Mouse (Mus musculus) heart, postnatal 0 days (tissue): ENCODE data around the gene Evi5l.

ENCODE experiments used
- CTCF ChIP-seq: IDR thresholded peaks from 2 replicates; pipeline ENCODE4 v1.5.1; 2016; ENCODE audit warnings: antibody characterized with exemption, control low read depth, low read depth
- EP300 ChIP-seq: IDR thresholded peaks from 2 replicates; pipeline ENCODE4 v1.6.1; 2016; ENCODE audit warnings: antibody characterized with exemption, low read depth

DNA sequence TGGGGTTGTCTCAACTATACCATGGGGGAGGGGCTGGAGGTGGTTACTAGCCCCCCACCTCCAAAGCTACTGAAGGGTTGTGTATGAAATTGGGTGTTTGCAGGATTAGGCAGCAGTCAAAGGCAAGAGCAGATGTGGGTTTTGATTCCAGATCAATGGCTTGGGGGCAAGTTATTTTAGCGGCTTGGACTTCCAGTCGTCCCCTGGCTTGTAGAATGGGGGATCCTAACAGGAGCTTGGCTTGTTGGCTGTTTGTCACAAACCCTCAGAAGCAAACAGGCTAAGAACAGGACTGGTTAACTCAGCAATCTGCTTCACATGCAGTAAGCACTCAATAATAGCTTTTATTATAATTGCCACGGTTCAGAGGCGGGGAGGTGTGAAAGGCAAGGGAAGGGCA is 91.0 kb downstream of the Evi5l start:
- TF ChIP-seq CTCF (no peak), EP300 (no peak)
